Mouse (Mus musculus): ENCODE data around the gene Cyp3a57.
"Not testable (repeated sequence)": the region's sequence is repeated elsewhere in the genome, so short reads cannot be mapped to it uniquely, and the experiment has no call there.

DNA sequence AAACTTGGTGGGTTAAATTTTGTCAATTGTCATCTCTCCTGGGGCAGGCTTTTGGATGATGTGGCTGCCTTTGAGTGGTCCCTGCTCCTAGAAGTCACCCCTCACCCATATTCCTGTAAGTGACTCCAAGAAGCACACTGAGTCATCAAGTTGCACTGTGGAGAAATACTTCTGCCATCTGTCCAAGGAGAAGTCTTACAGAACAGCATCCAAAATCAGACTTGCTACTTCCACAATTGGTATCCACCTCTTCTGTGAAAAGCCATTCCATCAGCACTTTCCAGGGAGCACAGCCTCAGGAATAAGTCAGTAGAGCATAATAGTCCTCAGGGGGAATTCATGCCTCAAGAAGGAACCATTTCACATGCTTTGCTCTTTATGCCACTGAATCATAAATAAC is 6.3 kb upstream of the Cyp3a57 start:
- TF ChIP-seq CTCF, EP300 (IDR thresholded peaks at IDR 0.05; ENCODE audit: low read depth): not testable (repeated sequence)

Data from heart, postnatal 0 days (tissue).